Mouse (Mus musculus): ENCODE measurements at regions not wholly inside any gene's neighbourhood (a gene's known extent, or its start where the extent isn't known, plus 50 kb on each side); places are given as distances from the start of the nearest gene placed in this dataset.

DNA sequence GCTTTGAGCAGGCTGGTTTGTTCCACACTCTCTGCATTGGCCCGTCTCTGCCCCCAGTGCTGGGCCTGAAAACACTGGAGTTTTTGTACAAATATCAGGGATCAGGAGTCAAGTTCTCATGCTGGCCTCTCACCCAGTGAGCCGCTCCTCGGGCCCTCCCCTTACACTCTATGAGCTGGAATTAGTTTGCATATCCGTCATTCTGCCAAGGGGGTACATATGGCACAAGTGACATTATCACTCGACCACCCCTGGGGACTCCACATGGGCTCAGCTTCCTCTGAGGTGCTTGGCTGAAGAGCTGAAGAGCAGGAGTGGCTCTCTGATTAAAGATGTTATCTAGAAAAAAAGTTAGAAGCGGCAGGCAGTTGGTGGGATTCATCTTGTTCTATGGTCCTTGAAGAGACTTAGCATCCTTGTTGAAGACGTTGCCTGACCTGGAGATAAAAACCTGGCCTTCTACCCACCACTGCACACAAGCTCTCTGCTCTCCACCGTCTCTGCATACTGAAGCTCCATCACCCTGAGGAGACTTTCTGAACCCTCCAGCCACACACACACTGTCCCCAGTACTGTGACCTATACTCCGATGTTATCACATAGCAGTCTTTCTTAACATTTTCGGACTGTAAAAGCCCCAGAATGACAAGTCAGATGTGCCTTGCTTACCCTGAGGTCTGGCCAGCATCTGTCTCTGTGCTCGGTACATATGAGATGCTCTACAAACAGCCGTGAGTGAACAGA, 144.2 kb downstream of the Setd4 start:
- no peak for ATAC-seq (replicated peaks; ENCODE audit: insufficient number of reproducible peaks, low FRiP score, low TSS enrichment, poor library complexity, severe bottlenecking)

DNA sequence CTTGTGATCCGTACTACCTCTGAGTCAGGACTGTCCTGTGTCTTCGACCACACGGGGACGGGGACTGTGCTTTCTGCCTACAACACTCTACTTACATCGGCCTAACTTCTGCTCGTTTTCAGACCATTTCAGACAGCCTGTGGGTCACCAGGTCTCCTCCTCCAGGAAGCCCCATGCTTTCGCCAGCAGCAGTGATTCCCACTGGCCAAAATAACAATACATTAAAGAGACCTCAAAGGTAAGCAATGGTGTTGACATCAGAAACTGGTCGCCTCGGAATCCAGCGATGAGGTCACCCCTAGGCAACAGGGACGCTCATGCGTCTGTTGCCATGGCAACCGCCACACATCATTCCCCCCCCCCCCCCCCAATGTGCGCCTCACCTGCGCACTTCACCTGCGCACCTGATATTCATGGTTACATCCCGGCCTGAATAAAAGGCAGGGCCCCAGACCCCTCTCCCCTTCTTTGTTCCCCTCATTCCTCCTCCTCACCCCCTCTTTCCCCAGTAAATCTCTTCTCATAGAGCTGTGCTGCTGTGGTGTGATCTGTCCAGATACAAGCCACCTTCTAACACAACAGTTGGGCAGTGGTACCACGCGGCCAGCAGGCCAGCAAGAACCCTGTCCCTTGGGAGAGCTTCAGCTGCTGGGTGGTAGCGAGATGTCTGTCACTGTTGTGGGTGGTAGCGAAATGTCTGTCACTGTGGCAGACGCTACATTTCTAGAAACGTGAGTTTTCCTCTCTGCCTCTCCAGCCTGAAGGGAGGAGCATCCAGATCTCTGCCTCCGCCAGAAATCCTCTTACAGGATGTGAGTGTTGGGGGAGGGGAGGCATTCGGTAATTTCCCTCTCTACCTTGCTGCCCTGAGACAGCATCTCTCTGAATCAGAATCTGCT, 145.0 kb downstream of the Setd4 start:
- no peak for ATAC-seq (replicated peaks; ENCODE audit: insufficient number of reproducible peaks, low FRiP score, low TSS enrichment, poor library complexity, severe bottlenecking)

- no peak for ATAC-seq (replicated peaks; ENCODE audit: insufficient number of reproducible peaks, low FRiP score, low TSS enrichment, poor library complexity, severe bottlenecking)
These were observed 145.8 kb downstream of the Setd4 start for GRCm38 (mm10) chr16:93458011-93458585.

DNA sequence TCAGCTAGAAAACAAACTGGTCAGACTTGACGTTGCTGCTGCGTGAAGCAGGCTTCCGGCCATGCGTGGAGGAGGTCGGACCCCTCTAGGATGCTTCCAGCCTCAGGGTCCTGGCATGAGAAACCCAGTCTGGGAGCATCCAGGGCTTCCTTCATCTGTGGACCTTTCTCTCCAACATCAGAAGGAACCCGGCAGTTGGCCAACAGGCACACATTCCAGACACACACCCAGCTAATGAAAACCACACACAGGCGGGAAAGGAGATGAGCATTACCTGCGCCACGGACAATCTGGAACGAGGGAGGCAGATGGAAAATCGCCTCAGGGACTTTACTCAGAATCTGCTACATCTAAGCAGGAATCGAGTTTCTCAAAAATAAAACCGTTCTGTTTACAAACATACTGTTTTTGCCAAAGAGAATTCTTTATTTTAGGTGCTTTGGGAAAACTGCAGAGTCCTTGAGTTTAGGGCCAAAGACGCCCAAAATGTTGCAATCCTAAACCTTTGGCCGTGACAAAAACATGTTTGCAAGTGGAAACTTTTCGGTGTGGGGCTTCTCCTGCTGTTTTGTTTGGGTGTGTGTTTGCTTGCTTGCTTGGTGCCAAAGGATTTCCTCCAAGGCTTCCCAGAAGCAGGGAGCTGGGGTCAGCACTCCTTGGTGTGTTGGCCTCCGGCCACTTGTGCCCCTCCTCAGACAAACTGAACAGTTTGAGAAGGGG, 147.0 kb downstream of the Setd4 start:
- no peak for ATAC-seq (replicated peaks; ENCODE audit: insufficient number of reproducible peaks, low FRiP score, low TSS enrichment, poor library complexity, severe bottlenecking)

GRCm38 (mm10) chr16:93454080-93454997, 149.5 kb downstream of the Setd4 start:
- ATAC-seq (replicated peaks; ENCODE audit: insufficient number of reproducible peaks, low FRiP score, low TSS enrichment, poor library complexity, severe bottlenecking) = 0 out of 2 replicates have a peak, but pooled peaks have one; percentile 48

- ATAC-seq (replicated peaks; ENCODE audit: insufficient number of reproducible peaks, low FRiP score, low TSS enrichment, poor library complexity, severe bottlenecking) = no peak
These were observed 150.8 kb downstream of the Setd4 start for GRCm38 (mm10) chr16:93453056-93453455.

GRCm38 (mm10) chr16:93450896-93451295, 153.0 kb downstream of the Setd4 start:
- ATAC-seq (replicated peaks; ENCODE audit: insufficient number of reproducible peaks, low FRiP score, low TSS enrichment, poor library complexity, severe bottlenecking) = no peak

DNA sequence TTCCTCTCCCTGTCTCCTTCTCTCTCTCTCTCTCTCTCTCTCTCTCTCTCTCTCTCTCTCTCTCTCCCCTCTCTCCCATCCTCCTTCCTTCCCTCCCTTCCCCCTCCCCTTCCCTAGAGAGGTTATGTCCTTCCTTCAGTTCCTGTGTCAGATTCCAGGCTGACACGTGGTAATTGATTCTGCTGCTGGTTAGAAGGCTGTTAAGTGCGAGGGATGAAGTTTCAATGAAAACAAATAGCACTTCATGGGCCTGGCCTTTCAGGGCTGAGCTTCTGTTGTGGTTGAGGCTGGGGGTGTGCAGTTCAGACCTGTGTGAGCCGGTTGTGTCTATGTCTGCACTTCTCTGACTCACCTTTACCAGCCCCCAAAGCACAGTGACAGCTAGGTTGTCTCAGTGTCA, 153.9 kb downstream of the Setd4 start:
- ATAC-seq (replicated peaks; ENCODE audit: insufficient number of reproducible peaks, low FRiP score, low TSS enrichment, poor library complexity, severe bottlenecking) = no peak

- no peak for ATAC-seq (replicated peaks; ENCODE audit: insufficient number of reproducible peaks, low FRiP score, low TSS enrichment, poor library complexity, severe bottlenecking)
These were observed 155.7 kb downstream of the Setd4 start for GRCm38 (mm10) chr16:93448124-93448523.

DNA sequence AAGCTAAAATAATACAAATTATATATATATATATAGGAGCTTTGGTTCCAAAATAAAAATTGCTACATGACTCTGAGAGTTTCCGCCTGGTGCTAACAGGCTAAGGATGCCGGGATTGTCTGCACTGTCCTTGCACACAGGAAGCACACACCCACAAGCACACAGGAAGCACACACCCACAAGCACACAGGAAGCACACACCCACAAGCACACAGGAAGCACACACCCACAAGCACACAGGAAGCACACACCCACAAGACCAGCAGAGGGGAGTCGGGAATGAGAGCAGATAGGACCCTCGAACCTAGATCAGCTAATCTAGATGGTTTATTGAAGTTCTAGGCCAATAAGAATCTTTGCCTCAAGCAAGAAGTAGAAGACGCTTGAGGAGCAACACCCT, 156.9 kb downstream of the Setd4 start:
- ATAC-seq (replicated peaks; ENCODE audit: insufficient number of reproducible peaks, low FRiP score, low TSS enrichment, poor library complexity, severe bottlenecking) = peak; percentile 70; the same call in 1 of the 2 replicates

DNA sequence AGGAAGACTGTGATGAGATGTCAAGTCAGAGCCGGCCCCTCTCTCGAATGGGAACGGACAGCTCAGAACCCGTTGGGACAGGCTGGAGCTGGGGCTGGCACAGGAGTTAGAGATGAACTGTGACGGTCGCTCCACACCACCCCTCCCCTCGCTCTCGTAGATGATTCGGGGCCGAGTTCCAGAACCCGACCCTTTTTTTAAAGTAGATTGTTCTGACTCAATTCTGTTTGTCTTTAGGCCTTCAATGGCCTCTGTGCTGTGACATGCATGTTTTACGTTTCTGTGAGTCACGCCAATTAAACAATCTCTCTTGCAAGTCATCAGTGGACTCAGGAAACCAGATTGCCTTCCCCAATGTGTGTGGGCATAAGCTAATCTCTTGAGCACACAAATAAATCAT, 157.7 kb downstream of the Setd4 start:
- no peak for ATAC-seq (replicated peaks; ENCODE audit: insufficient number of reproducible peaks, low FRiP score, low TSS enrichment, poor library complexity, severe bottlenecking)

DNA sequence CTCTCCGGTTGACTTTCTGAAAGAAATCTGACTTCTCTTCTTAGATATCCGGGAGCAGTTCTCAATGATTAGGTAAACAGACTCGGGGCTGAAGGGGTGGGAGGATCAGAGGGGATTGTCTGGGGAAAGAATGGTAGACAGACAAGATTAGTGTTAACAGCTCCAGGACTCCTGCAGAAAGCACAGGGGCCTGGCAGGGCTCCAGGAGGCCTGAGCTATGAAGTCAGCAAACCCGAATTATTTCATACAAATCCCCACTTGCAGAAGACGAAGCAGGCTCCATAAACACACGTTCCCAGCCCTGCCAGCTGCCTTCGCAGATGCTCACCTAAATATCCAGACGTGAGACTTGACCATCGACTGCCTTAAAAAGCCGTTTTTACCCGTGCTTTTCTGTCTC, 161.0 kb downstream of the Setd4 start:
- no peak for ATAC-seq (replicated peaks; ENCODE audit: insufficient number of reproducible peaks, low FRiP score, low TSS enrichment, poor library complexity, severe bottlenecking)

- ATAC-seq (replicated peaks; ENCODE audit: insufficient number of reproducible peaks, low FRiP score, low TSS enrichment, poor library complexity, severe bottlenecking) = no peak
These were observed 166.0 kb downstream of the Setd4 start for GRCm38 (mm10) chr16:93437608-93438425.

DNA sequence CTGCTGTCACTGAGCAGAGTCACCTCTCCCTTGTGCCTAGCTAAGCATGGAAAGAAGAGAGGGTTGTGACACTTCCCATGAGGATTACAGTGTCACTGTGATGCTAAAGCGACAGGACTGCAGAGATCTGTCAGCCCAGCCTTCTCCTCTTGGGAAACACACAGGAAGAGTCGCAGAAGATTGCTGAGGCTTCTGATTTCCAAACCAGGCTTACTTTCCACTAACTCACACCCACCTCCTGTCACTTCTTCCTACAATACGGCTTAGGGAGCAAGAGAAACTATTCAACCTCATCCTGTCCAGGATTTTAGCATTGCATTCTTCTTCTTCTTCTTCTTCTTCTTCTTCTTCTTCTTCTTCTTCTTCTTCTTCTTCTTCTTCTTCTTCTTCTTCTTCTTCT, 167.1 kb downstream of the Setd4 start:
- ATAC-seq (replicated peaks; ENCODE audit: insufficient number of reproducible peaks, low FRiP score, low TSS enrichment, poor library complexity, severe bottlenecking) = no peak

DNA sequence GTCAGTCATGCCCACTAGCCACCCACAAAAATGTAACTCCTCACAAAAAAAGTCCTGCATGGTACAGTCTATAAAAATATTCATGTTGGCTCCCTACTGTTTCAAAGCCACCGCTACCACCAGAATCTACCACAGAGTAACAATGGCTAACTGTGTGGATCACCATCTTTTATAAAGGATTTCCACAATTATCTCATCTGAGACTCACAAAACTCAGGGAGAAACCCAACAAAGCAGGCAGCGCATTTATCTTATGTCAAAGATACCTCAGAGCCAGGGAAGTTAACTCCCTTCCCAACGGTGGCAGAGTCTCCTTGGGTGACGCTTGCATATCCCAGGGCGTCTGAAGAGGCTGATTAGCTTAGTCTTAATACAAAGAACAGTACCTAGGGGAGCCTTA, 172.5 kb downstream of the Setd4 start:
- ATAC-seq (replicated peaks; ENCODE audit: insufficient number of reproducible peaks, low FRiP score, low TSS enrichment, poor library complexity, severe bottlenecking) = no peak

DNA sequence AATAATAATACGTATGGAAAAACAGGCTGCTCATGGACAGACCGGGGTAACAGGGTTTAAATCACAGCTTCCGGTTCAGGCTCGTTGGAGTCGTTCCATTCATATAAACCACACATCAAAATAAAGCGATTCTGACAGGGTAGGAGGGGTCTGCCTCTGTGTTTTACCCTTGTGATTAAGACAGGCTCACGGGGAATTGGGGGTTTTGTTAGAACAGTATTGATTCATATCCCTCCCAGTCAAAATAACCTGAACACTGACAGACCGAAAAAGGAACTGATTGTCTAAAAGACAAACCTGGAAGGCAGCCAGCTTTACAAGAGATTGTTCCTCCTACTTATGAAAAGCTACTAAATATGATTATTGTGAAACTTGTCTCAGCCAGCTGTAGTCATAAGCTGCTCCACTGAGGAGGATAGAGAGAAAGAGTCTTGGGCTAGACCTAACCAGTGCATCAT, 174.5 kb downstream of the Setd4 start:
- no peak for ATAC-seq (replicated peaks; ENCODE audit: insufficient number of reproducible peaks, low FRiP score, low TSS enrichment, poor library complexity, severe bottlenecking)

DNA sequence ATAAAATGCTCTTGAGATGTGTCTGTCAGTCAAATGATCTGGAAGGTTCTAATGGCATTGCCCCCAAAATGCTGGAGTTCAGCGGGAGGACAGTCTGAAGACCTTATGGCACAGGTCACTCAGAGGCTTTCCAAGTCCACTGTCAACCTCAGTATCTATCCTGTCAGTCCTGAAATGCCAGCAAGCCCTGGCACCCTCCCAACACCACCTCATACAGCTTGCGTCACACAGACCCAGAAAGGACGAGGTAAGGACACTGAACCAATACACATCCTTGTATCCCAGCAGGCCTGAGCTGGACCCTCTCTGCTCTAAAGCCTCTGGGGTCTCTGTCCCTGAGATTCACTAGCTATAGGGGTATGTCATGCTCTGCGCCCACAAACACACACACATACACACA, 176.6 kb downstream of the Setd4 start:
- no peak for ATAC-seq (replicated peaks; ENCODE audit: insufficient number of reproducible peaks, low FRiP score, low TSS enrichment, poor library complexity, severe bottlenecking)
